Mouse (Mus musculus) adrenal gland, postnatal 25 days (tissue): ENCODE measurements around the gene Klk1b16. TPM values are rescaled to one million over a fixed set of nuclear protein-coding genes. Genes with fewer than 3 reads are reported as not detected.
"Not testable (repeated sequence)": the region's sequence is repeated elsewhere in the genome, so short reads cannot be mapped to it uniquely, and the experiment has no call there.

Experiments
- DNase-seq: peaks from one replicate; pipeline ENCODE4 v3.0.0; 2021; ENCODE audit warnings: mixed read lengths
- long read RNA-seq: library from polyadenylated mRNA; stranded (forward); transcript quantifications from one replicate; pipeline ENCODE4 v2.0.0, GENCODE M21; 2021
- total RNA-seq: library from RNA; stranded (reverse); gene quantifications from 2 replicates; pipeline ENCODE4 v1.2.3, GENCODE M21; 2021

Gene Klk1b16
- not detected in 2 replicates for total RNA-seq
- long read RNA-seq = 0 reads

DNA sequence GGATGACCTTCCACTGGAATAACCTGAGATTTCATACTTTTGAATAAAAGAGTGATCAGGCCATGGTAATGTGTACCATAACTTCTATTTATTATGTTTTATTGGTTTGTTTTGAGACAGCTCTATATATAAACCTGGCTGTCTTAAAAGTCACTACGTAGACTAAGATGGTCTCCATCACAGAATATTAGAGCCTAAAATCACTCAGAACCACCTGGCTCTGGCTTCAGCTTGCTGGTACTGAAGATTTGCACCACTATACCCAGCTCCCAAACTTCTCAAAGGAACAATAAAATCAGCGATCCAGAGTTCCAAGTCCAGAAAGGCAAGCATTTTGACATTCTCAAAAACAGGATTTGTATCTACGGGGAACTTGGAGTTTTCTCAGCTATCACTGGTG, at the start of gene Klk1b16:
Klk1b16 (plus strand) TSS at position 301 of the 400 bp plus-strand sequence.
- DNase-seq = no peak

DNA sequence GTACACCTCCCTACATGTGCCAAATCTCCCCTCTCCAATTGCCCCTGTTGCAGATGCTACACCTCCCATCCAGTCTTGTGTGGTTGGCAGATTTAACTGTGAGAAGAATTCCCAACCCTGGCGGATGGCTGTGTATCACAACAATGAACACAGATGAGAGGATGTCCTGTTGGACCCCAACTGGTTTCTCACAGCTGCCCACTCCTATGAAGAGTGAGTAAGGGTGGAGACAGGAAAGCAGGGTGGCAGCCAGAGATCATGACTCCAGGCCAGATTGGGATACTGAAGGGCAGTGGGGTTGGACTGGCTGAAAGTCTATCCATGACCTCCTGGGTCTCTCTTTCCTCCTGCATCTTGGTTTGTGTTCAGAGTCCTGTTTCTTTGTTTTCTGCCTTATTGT, 40.5 kb upstream of the Klk1b16 start:
- no peak for DNase-seq

DNA sequence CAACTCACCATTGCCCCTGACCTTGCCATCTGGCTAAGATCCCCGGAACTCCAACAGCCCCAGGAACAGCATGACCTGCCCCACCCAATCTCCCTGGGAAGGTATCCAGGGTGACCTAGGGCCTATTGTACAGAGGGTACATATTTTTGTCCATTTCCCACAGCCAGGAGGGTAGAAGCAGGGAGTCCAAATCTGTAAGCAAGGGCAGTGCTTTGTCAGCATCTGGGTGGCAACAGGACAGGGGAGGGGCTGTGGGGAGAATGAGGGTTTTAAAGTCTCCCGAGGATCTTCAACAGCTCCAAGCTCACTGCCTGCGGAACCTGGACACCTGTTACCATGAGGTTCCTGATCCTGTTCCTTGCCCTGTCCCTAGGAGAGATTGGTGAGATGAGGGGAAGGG, 34.5 kb upstream of the Klk1b16 start, which contains the start of gene Klk1b21:
Klk1b21 (plus strand) TSS at position 301 of the 400 bp plus-strand sequence.
- DNase-seq = not testable (repeated sequence)

DNA sequence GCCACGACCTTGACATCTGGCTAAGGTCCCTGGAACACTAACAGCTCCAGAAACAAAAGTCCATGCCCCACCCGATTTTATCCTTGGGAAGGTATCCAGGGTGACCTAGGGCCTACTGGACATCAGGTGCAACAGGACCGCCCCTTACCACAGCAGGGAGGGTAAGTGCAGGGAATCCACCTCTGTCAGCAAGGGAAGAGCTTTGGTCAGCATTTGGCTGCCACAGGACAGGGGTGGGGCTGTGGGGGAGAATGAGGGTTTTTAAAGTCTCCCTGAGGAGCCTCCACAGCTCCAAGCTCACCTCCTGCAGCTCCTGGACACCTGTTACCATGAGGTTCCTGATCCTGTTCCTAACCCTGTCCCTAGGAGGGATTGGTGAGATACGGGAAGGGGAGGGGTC, 24.2 kb upstream of the Klk1b16 start, which contains the start of gene Klk1b22:
Klk1b22 (plus strand) TSS at position 301 of the 400 bp plus-strand sequence.
- DNase-seq = no peak

DNA sequence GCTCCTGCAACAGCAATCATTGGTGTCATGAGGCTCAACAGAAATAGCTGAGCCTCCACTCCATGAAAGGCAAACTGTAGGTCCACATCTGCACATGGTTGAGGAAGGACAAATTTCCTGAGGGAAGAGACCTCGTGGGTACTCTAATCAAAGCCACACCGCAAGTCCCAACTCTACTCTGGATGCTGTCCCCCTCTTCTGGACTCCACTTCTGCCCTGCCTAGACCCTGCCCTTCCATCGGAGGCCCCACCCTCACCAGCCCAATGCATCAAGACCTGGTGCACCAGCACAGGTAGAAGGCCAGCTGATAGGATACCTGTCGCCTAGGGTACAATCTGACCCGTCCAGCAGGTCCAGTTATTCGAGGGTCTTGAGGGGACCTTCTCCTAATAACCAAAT, 13.1 kb upstream of the Klk1b16 start:
- DNase-seq = no peak

DNA sequence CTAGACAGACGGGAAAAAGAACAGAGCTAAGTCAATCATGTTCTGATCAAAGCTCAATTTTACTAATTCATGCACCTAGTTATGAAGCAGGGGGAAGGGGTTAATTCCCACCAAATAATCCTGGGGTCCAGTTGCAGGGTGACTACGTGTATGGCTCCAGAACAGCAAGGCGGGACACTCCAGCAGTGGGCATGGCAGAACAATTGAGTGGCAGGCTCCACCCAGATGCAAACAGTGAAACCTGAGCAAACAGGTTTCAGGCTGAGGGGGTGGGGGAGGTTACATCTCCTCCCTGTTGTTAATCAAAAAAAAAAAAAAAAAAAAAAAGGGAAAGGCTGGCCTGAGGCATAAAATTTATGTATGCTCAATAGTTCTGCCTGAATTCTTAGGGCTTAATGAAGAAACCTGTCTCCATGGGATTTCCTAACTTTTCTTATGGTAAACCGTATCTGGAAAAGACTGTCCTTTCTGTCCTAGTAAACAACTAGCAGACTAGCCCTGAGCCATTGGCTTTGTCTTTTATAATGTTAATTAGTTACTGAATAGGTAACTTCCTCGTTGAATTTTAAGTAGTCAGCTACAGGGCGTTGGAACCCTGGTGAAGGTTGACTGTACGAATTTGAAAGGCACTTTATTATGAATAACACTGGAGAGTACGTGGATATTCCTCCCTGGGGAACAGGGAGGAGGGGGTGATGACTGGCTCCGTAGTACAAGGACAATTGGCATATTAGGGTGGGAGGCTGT, 42.9 kb downstream of the Klk1b16 start:
- no peak for DNase-seq

DNA sequence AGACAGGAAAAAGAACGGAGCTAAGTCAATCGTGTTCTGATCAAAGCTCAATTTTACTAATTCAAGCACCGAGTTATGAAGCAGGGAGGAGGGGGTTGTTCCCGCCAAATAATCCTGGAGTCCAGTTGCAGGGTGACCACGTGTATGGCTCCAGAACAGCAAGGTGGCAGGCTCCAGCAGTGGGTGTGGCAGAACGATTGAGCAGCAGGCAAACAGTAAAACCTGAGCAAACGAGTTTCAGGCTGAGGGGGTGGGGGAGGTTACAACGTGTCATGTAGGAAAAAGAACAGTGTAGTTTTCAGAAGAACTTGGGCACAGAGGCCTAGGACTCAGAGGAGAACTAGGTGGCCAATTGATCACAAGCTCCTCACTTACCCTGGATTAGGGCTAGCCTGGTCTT, 49.9 kb downstream of the Klk1b16 start:
- DNase-seq = not testable (repeated sequence)

DNA sequence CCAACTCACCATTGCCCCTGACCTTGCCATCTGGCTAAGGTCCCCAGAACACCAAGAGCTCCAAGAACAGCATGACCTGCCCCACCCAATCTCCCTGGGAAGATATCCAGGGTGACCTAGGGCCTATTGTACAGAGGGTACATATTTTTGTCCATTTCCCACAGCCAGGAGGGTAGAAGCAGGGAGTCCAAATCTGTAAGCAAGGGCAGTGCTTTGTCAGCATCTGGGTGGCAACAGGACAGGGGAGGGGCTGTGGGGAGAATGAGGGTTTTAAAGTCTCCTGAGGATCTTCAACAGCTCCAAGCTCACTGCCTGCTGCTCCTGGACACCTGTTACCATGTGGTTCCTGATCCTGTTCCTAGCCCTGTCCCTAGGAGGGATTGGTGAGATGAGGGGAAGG, 51.4 kb downstream of the Klk1b16 start, which contains the start of gene Klk1b24:
Klk1b24 (plus strand) TSS at position 301 of the 400 bp plus-strand sequence.
- DNase-seq = not testable (repeated sequence)

Other genes with a start within 250 kb of the Klk1b16 start
- gene Klk15, start 203.0 kb upstream of the Klk1b16 start, total RNA-seq = not detected in 2 replicates
- gene Klk1b8, start 186.1 kb upstream of the Klk1b16 start, total RNA-seq = not detected in 2 replicates
- gene Klk1b1, start 170.0 kb upstream of the Klk1b16 start, total RNA-seq = not detected in 2 replicates
- gene Klk1b9, start 160.7 kb upstream of the Klk1b16 start, total RNA-seq = not detected in 2 replicates
- not detected in 2 replicates for gene Klk1b11, start 140.9 kb upstream of the Klk1b16 start, total RNA-seq
- gene Klk1b26, start 124.6 kb upstream of the Klk1b16 start, total RNA-seq = not detected in 2 replicates
- gene Klk1b27, start 84.5 kb upstream of the Klk1b16 start, total RNA-seq = not detected in 2 replicates
- gene Klk1b21, start 34.4 kb upstream of the Klk1b16 start, total RNA-seq = not detected in 2 replicates
- gene Klk1b22, start 24.1 kb upstream of the Klk1b16 start, total RNA-seq = not detected in 2 replicates
- not detected in 2 replicates for gene Klk1b24, start 51.5 kb downstream of the Klk1b16 start, total RNA-seq
- gene Klk1b3, start 61.4 kb downstream of the Klk1b16 start, total RNA-seq = not detected in 2 replicates
- not detected in 2 replicates for gene Klk1b4, start 70.7 kb downstream of the Klk1b16 start, total RNA-seq
- gene Klk1b5, start 79.2 kb downstream of the Klk1b16 start, total RNA-seq = not detected in 2 replicates
- gene Klk1, start 88.6 kb downstream of the Klk1b16 start, total RNA-seq = not detected in 2 replicates
- gene Gm36864, start 99.4 kb downstream of the Klk1b16 start, total RNA-seq = not detected in 2 replicates
- gene 1700028J19Rik, start 109.9 kb downstream of the Klk1b16 start, total RNA-seq = 0.70 and 1.6 TPM in 2 replicates
- 71.3 and 125 TPM in 2 replicates for gene 2410002F23Rik, start 110.0 kb downstream of the Klk1b16 start, total RNA-seq
- gene Acp4, start 120.6 kb downstream of the Klk1b16 start, total RNA-seq = not detected in 2 replicates
- gene Gm15517, start 124.7 kb downstream of the Klk1b16 start, total RNA-seq = not detected in 2 replicates
- 3.4 and 3.6 TPM in 2 replicates for gene Clec11a, start 170.1 kb downstream of the Klk1b16 start, total RNA-seq
- gene Shank1, start 173.5 kb downstream of the Klk1b16 start, total RNA-seq = 8.5 and 10.4 TPM in 2 replicates
- gene Syt3, start 247.3 kb downstream of the Klk1b16 start, total RNA-seq = 4.1 and 5.7 TPM in 2 replicates
- gene 1700008O03Rik, start 249.1 kb downstream of the Klk1b16 start, total RNA-seq = 2.3 TPM in 1 of 2 replicates, not detected in the other